10 mouse cellular contexts compared by ENCODE assay signal in genomic region chr4:152151451-152151965, GRCm38 (mm10). TPM values are rescaled to one million over a fixed set of nuclear protein-coding genes. Genes with fewer than 3 reads are reported as not detected.
DNase-seq lines count a peak whose midpoint lies in the region; ATAC-seq lines count a peak whose summit lies in the region.
"Had no signal": no experiment of that assay in that cellular context is flagged by ENCODE, and none has a peak within 500 bp of the region (broad histone marks: within the 10 kb centered on the region; RNA-seq: fewer than 3 reads in every experiment).

No protein-coding gene starts in this region.

- no peaks in the 10 kb centered on the region for H3K9me3 ChIP-seq in heart, embryonic 13.5 days
- H3K9me3 ChIP-seq in hindbrain, embryonic 14.5 days (ENCODE audit: control insufficient read depth, low read length) = no peaks in the 10 kb centered on the region
- no peaks in the 10 kb centered on the region for H3K9me3 ChIP-seq in midbrain, embryonic 12.5 days

- DNase-seq in heart, adult 8-10 months (ENCODE audit: low spot score) = no peak
- DNase-seq in MEL-GATA-1-ER (ENCODE audit: extremely low read depth, low read depth) = peak; percentile 39
- DNase-seq in hindbrain, embryonic 14.5 days (ENCODE audit: low spot score) = no peak
- no peak for DNase-seq in left cerebral cortex, postnatal 36 days (ENCODE audit: low spot score in 2 of 2)
- DNase-seq in embryo, embryonic 11 days = no peak
- DNase-seq in thymus, postnatal 0 days (ENCODE audit: low spot score) = no peak

- no peaks in the 10 kb centered on the region for H3K36me3 ChIP-seq in heart, embryonic 13.5 days
- H3K36me3 ChIP-seq in hindbrain, embryonic 14.5 days (replicated peaks; ENCODE audit: control insufficient read depth, insufficient read depth) = no peaks in the 10 kb centered on the region
- H3K36me3 ChIP-seq in midbrain, embryonic 12.5 days = no peaks in the 10 kb centered on the region

- peaks cover 29% of the 10 kb centered on the region for H3K4me1 ChIP-seq in heart, embryonic 13.5 days
- H3K4me1 ChIP-seq in hindbrain, embryonic 14.5 days (replicated peaks; ENCODE audit: control insufficient read depth, insufficient read depth, low read length) = peaks cover 8% of the 10 kb centered on the region; the same call in 1 of the 2 replicates
- peaks cover 15% of the 10 kb centered on the region for H3K4me1 ChIP-seq in midbrain, embryonic 12.5 days

- WGBS in heart, embryonic 13.5 days = 18% methylated on average over 7 of the region's 7 CpGs
- WGBS in hindbrain, embryonic 14.5 days = 17% methylated on average over 7 of the region's 7 CpGs
- WGBS in midbrain, embryonic 12.5 days = 18% methylated on average over 7 of the region's 7 CpGs

- H3K27me3 ChIP-seq in heart, embryonic 13.5 days (replicated peaks) = peaks cover 95% of the 10 kb centered on the region
- H3K27me3 ChIP-seq in hindbrain, embryonic 14.5 days (ENCODE audit: control insufficient read depth, insufficient read depth, low read length) = peaks cover 71% of the 10 kb centered on the region
- H3K27me3 ChIP-seq in midbrain, embryonic 12.5 days = peaks cover 95% of the 10 kb centered on the region

- peak overlapping the region; percentile 82 for H3K4me2 ChIP-seq in heart, embryonic 13.5 days
- H3K4me2 ChIP-seq in hindbrain, embryonic 14.5 days (replicated peaks) = peak overlapping the region; percentile 46
- H3K4me2 ChIP-seq in midbrain, embryonic 12.5 days (replicated peaks) = peak overlapping the region; percentile 55

- peak overlapping the region; percentile 57 for H3K4me3 ChIP-seq in heart, embryonic 13.5 days
- peak overlapping the region; percentile 22 for H3K4me3 ChIP-seq in hindbrain, embryonic 14.5 days (replicated peaks; ENCODE audit: low read length)
- peak overlapping the region; percentile 36 for H3K4me3 ChIP-seq in midbrain, embryonic 12.5 days

- no peak overlapping the region for H3K27ac ChIP-seq in heart, embryonic 13.5 days (replicated peaks)
- H3K27ac ChIP-seq in hindbrain, embryonic 14.5 days = no peak overlapping the region
- no peak overlapping the region for H3K27ac ChIP-seq in midbrain, embryonic 12.5 days (replicated peaks)

- no peak for ATAC-seq in heart, embryonic 13.5 days (ENCODE audit: extremely low read depth, insufficient number of reproducible peaks, low FRiP score, low TSS enrichment)
- 0 out of 2 replicates have a peak, but pooled peaks have one; percentile 15 for ATAC-seq in hindbrain, embryonic 14.5 days (ENCODE audit: low FRiP score)
- ATAC-seq in midbrain, embryonic 12.5 days (ENCODE audit: low FRiP score, low read depth) = no peak
- ATAC-seq: CD4-positive, CD25-positive, alpha-beta regulatory T cell, adult 4 months; inflammation-experienced regulatory T-cells, adult 6 months had no signal

- H3K9ac ChIP-seq in heart, embryonic 13.5 days = peak overlapping the region; percentile 69
- H3K9ac ChIP-seq in hindbrain, embryonic 14.5 days = no peak overlapping the region
- 0 out of 2 replicates have a peak overlapping the region, but pooled peaks have one; percentile 31 for H3K9ac ChIP-seq in midbrain, embryonic 12.5 days (replicated peaks)

- intact Hi-C loops in left cerebral cortex, postnatal 36 days (cut with DNase I) = no loop called here

RNA-seq across cellular contexts. Expression of gene Espn, which starts 0.7 kb away (rescaled TPM):
- polyA plus RNA-seq in heart, embryonic 13.5 days (2015; fragmentation: Nextera tagmentation; extraction: Ambion mirVana) = 0.87 and 1.1 TPM in 2 replicates
- 1 to 10 TPM; 2.6 to 3.5 (median 3.0) TPM for total RNA-seq in heart, adult 8-10 months (2022)
- 0.25 and 0.40 TPM in 2 replicates for polyA plus RNA-seq in hindbrain, embryonic 14.5 days (2014; fragmentation: Nextera tagmentation; extraction: Ambion mirVana)
- 0.26 TPM in 1 of 2 replicates, not detected in the other for polyA plus RNA-seq in midbrain, embryonic 12.5 days (2016; fragmentation: Nextera tagmentation; extraction: Ambion mirVana)
- total RNA-seq in left cerebral cortex, postnatal 36 days (2021) = 1 to 10 TPM; 1.4 to 2.0 TPM
- 3.2 and 3.6 TPM in 2 replicates for polyA plus RNA-seq in thymus, postnatal 0 days (2015; fragmentation: Nextera tagmentation; extraction: Ambion mirVana)

RNA-seq across cellular contexts. Expression of gene Hes2, which starts 7.2 kb away (rescaled TPM):
- not detected in 2 replicates for polyA plus RNA-seq in heart, embryonic 13.5 days (2015; fragmentation: Nextera tagmentation; extraction: Ambion mirVana)
- not detected for total RNA-seq in heart, adult 8-10 months (2022)
- polyA plus RNA-seq in hindbrain, embryonic 14.5 days (2014; fragmentation: Nextera tagmentation; extraction: Ambion mirVana) = not detected in 2 replicates
- polyA plus RNA-seq in midbrain, embryonic 12.5 days (2016; fragmentation: Nextera tagmentation; extraction: Ambion mirVana) = 0.47 and 0.60 TPM in 2 replicates
- total RNA-seq in left cerebral cortex, postnatal 36 days (2021) = not detected
- 0.21 TPM in 1 of 2 replicates, not detected in the other for polyA plus RNA-seq in thymus, postnatal 0 days (2015; fragmentation: Nextera tagmentation; extraction: Ambion mirVana)
- polyA plus RNA-seq: CD4-positive, CD25-positive, alpha-beta regulatory T cell, adult 4 months; inflammation-experienced regulatory T-cells, adult 6 months had no signal

RNA-seq across cellular contexts. Expression of gene Acot7, which starts 26.4 kb away (rescaled TPM):
- polyA plus RNA-seq in heart, embryonic 13.5 days (2015; fragmentation: Nextera tagmentation; extraction: Ambion mirVana) = 73.9 and 84.7 TPM in 2 replicates
- 10 to 100 TPM; 63.9 to 80.9 (median 69.3) TPM for total RNA-seq in heart, adult 8-10 months (2022)
- polyA plus RNA-seq in hindbrain, embryonic 14.5 days (2014; fragmentation: Nextera tagmentation; extraction: Ambion mirVana) = 352 and 396 TPM in 2 replicates
- 104 and 105 TPM in 2 replicates for polyA plus RNA-seq in midbrain, embryonic 12.5 days (2016; fragmentation: Nextera tagmentation; extraction: Ambion mirVana)
- total RNA-seq in left cerebral cortex, postnatal 36 days (2021) = 100 to 1,000 TPM; 295 to 323 TPM
- polyA plus RNA-seq in thymus, postnatal 0 days (2015; fragmentation: Nextera tagmentation; extraction: Ambion mirVana) = 65.1 and 98.8 TPM in 2 replicates

RNA-seq across cellular contexts. Expression of gene Tnfrsf25, which starts 35.8 kb away (rescaled TPM):
- polyA plus RNA-seq in heart, embryonic 13.5 days (2015; fragmentation: Nextera tagmentation; extraction: Ambion mirVana) = 0.73 and 0.80 TPM in 2 replicates
- 1 to 10 TPM; 1.1 to 3.2 (median 1.8) TPM for total RNA-seq in heart, adult 8-10 months (2022)
- polyA plus RNA-seq in hindbrain, embryonic 14.5 days (2014; fragmentation: Nextera tagmentation; extraction: Ambion mirVana) = 0.94 and 0.95 TPM in 2 replicates
- polyA plus RNA-seq in midbrain, embryonic 12.5 days (2016; fragmentation: Nextera tagmentation; extraction: Ambion mirVana) = 0.73 and 0.83 TPM in 2 replicates
- 10 to 100 TPM in 1 of 2 experiments, 1 to 10 TPM in 1; 8.7 to 10.1 TPM for total RNA-seq in left cerebral cortex, postnatal 36 days (2021)
- 37.7 and 44.1 TPM in 2 replicates for polyA plus RNA-seq in thymus, postnatal 0 days (2015; fragmentation: Nextera tagmentation; extraction: Ambion mirVana)
